Mouse (Mus musculus) MN1 (cell line): ENCODE data around the gene Lrrc75a.
"Not testable (repeated sequence)": the region's sequence is repeated elsewhere in the genome, so short reads cannot be mapped to it uniquely, and the experiment has no call there.

Experiments
- DNase-seq: peaks from one replicate; pipeline ENCODE4 v3.0.0-alpha.2; 2016; ENCODE audit warnings: low spot score

Gene Lrrc75a

GRCm38 (mm10) chr11:62647661-62648590, at the start of gene Lrrc75a:
Gene Lrrc75a, minus strand, starts transcription at chr11:62648523.
- peak; percentile 58 for DNase-seq

- DNase-seq, result no peak
Observed at GRCm38 (mm10) chr11:62695126-62695525, 46.8 kb upstream of the Lrrc75a start.

- DNase-seq, result peak; percentile 73
Observed at GRCm38 (mm10) chr11:62693299-62694184, 45.2 kb upstream of the Lrrc75a start.

GRCm38 (mm10) chr11:62691592-62691991, 43.3 kb upstream of the Lrrc75a start:
- no peak for DNase-seq

GRCm38 (mm10) chr11:62679954-62680353, 31.6 kb upstream of the Lrrc75a start:
- no peak for DNase-seq

- no peak for DNase-seq
Observed at GRCm38 (mm10) chr11:62678778-62679354, 30.5 kb upstream of the Lrrc75a start.

- no peak for DNase-seq
Observed at GRCm38 (mm10) chr11:62676290-62676596, 27.9 kb upstream of the Lrrc75a start.

GRCm38 (mm10) chr11:62675480-62676289, 27.4 kb upstream of the Lrrc75a start:
- peak; percentile 84 for DNase-seq

GRCm38 (mm10) chr11:62670006-62670405, 21.7 kb upstream of the Lrrc75a start:
- DNase-seq, result no peak

- DNase-seq, result no peak
Observed at GRCm38 (mm10) chr11:62669471-62669870, 21.1 kb upstream of the Lrrc75a start.

GRCm38 (mm10) chr11:62668986-62669385, 20.7 kb upstream of the Lrrc75a start:
- DNase-seq, result no peak

- DNase-seq, result no peak
Observed at GRCm38 (mm10) chr11:62664250-62664649, 15.9 kb upstream of the Lrrc75a start.

GRCm38 (mm10) chr11:62660885-62661284, 12.6 kb upstream of the Lrrc75a start:
- DNase-seq, result no peak

GRCm38 (mm10) chr11:62652080-62652479, 3.8 kb upstream of the Lrrc75a start:
- DNase-seq, result no peak

- DNase-seq, result no peak
Observed at GRCm38 (mm10) chr11:62651563-62651962, 3.2 kb upstream of the Lrrc75a start.

- not testable (repeated sequence) for DNase-seq
Observed at GRCm38 (mm10) chr11:62649803-62650202, 1.5 kb upstream of the Lrrc75a start.

GRCm38 (mm10) chr11:62648591-62649391, 468 bp upstream of the Lrrc75a start, which contains the start of gene Mmgt2:
Gene Mmgt2, plus strand, starts transcription at chr11:62648664.
- DNase-seq, result peak; percentile 95

- no peak for DNase-seq
Observed at GRCm38 (mm10) chr11:62646958-62647515, 1.3 kb downstream of the Lrrc75a start.

GRCm38 (mm10) chr11:62646495-62646843, 1.9 kb downstream of the Lrrc75a start:
- no peak for DNase-seq

- DNase-seq, result no peak
Observed at GRCm38 (mm10) chr11:62645732-62646494, 2.4 kb downstream of the Lrrc75a start.
